Mouse (Mus musculus): ENCODE results near the gene Fkbp4. TPM values are rescaled to one million over a fixed set of nuclear protein-coding genes. Genes with fewer than 3 reads are reported as not detected.

The Fkbp4 gene
- total RNA-seq, 2 experiments from 2014 or later: 115 to 118 TPM

- intact Hi-C loops (cut with DNase I): loop anchor here (5.0 kb wide), 1 partner anchor 38 kb away; no protein-coding TSS in a partner anchor
- DNase-seq (ENCODE audit: low spot score in 2 of 2): no peak
These were observed 429 bp upstream of the Fkbp4 start for GRCm38 (mm10) chr6:128438871-128439341.

- intact Hi-C loops (cut with DNase I): loop anchor here (5.0 kb wide), 1 partner anchor 39 kb away; no protein-coding TSS in a partner anchor
These were observed 653 bp downstream of the Fkbp4 start for GRCm38 (mm10) chr6:128437731-128438316.

GRCm38 (mm10) chr6:128437288-128437687, 1.2 kb downstream of the Fkbp4 start:
- no peak for DNase-seq (ENCODE audit: low spot score in 2 of 2)
- intact Hi-C loops (cut with DNase I): loop anchor here (5.0 kb wide), 1 partner anchor 40 kb away; no protein-coding TSS in a partner anchor

More at GRCm38 (mm10) chr6:128437731-128438316, 653 bp downstream of the Fkbp4 start:
- peak; percentile 64 to 71 for DNase-seq (ENCODE audit: low spot score in 2 of 2)

GRCm38 (mm10) chr6:128436356-128437005, 2.0 kb downstream of the Fkbp4 start:
- DNase-seq (ENCODE audit: low spot score in 2 of 2): no peak
- intact Hi-C loops (cut with DNase I): loop anchor here (5.0 kb wide), 1 partner anchor 41 kb away; no protein-coding TSS in a partner anchor

GRCm38 (mm10) chr6:128435474-128435873, 3.0 kb downstream of the Fkbp4 start:
- intact Hi-C loops (cut with DNase I): loop anchor here (5.0 kb wide), 1 partner anchor 42 kb away; no protein-coding TSS in a partner anchor
- no peak for DNase-seq (ENCODE audit: low spot score in 2 of 2)

GRCm38 (mm10) chr6:128433566-128433965, 4.9 kb downstream of the Fkbp4 start:
- intact Hi-C loops (cut with DNase I): no loop called here
- no peak for DNase-seq (ENCODE audit: low spot score in 2 of 2)

- DNase-seq (ENCODE audit: low spot score in 2 of 2): no peak
- intact Hi-C loops (cut with DNase I): no loop called here
These were observed 6.0 kb downstream of the Fkbp4 start for GRCm38 (mm10) chr6:128432356-128432915.

GRCm38 (mm10) chr6:128429826-128430225, 8.7 kb downstream of the Fkbp4 start:
- intact Hi-C loops (cut with DNase I): no loop called here

GRCm38 (mm10) chr6:128429300-128429699, 9.2 kb downstream of the Fkbp4 start:
- no peak for DNase-seq (ENCODE audit: low spot score in 2 of 2)
- intact Hi-C loops (cut with DNase I): no loop called here

More at GRCm38 (mm10) chr6:128429826-128430225, 8.7 kb downstream of the Fkbp4 start:
- no peak for DNase-seq (ENCODE audit: low spot score in 2 of 2)

GRCm38 (mm10) chr6:128427571-128427970, 10.9 kb downstream of the Fkbp4 start:
- DNase-seq (ENCODE audit: low spot score in 2 of 2): no peak
- intact Hi-C loops (cut with DNase I): no loop called here

GRCm38 (mm10) chr6:128425046-128425445, 13.4 kb downstream of the Fkbp4 start:
- no peak for DNase-seq (ENCODE audit: low spot score in 2 of 2)

GRCm38 (mm10) chr6:128424269-128425019, 14.0 kb downstream of the Fkbp4 start, which contains the start of gene Itfg2:
Gene Itfg2 (minus strand): TSS chr6:128424931.
- intact Hi-C loops (cut with DNase I): no loop called here
- DNase-seq (ENCODE audit: low spot score in 2 of 2): peak; percentile 98

More at GRCm38 (mm10) chr6:128425046-128425445, 13.4 kb downstream of the Fkbp4 start:
- intact Hi-C loops (cut with DNase I): no loop called here

- intact Hi-C loops (cut with DNase I): no loop called here
- DNase-seq (ENCODE audit: low spot score in 2 of 2): no peak
These were observed 14.8 kb downstream of the Fkbp4 start for GRCm38 (mm10) chr6:128423496-128424268.

- intact Hi-C loops (cut with DNase I): no loop called here
- no peak for DNase-seq (ENCODE audit: low spot score in 2 of 2)
These were observed 17.0 kb downstream of the Fkbp4 start for GRCm38 (mm10) chr6:128421480-128421879.

- DNase-seq (ENCODE audit: low spot score in 2 of 2): no peak
- intact Hi-C loops (cut with DNase I): no loop called here
These were observed 17.4 kb downstream of the Fkbp4 start for GRCm38 (mm10) chr6:128421036-128421435.

GRCm38 (mm10) chr6:128418076-128418475, 20.4 kb downstream of the Fkbp4 start:
- DNase-seq (ENCODE audit: low spot score in 2 of 2): no peak
- intact Hi-C loops (cut with DNase I): no loop called here

GRCm38 (mm10) chr6:128416169-128416568, 22.3 kb downstream of the Fkbp4 start:
- no peak for DNase-seq (ENCODE audit: low spot score in 2 of 2)
- intact Hi-C loops (cut with DNase I): no loop called here

GRCm38 (mm10) chr6:128411115-128411514, 27.4 kb downstream of the Fkbp4 start:
- peak; percentile 78 to 79 for DNase-seq (ENCODE audit: low spot score in 2 of 2)
- intact Hi-C loops (cut with DNase I): loop anchor here (5.0 kb wide), 1 partner anchor 94 kb away; no protein-coding TSS in a partner anchor

GRCm38 (mm10) chr6:128410305-128410704, 28.2 kb downstream of the Fkbp4 start:
- intact Hi-C loops (cut with DNase I): loop anchor here (5.0 kb wide), 1 partner anchor 93 kb away; no protein-coding TSS in a partner anchor
- DNase-seq (ENCODE audit: low spot score in 2 of 2): no peak

All from left cerebral cortex, postnatal 36 days (tissue).